Mouse (Mus musculus): ENCODE measurements at regions not wholly inside any gene's neighbourhood (a gene's known extent, or its start where the extent isn't known, plus 50 kb on each side); places are given as distances from the start of the nearest gene placed in this dataset.
A peak's percentile ranks its signal among the peaks of the same experiment; 100 is the strongest.

GRCm38 (mm10) chr16:77852066-77852781 lies 250.3 kb upstream of the Gm11146 start:
- DNase-seq (ENCODE audit: low read depth, low spot score) = no peak

GRCm38 (mm10) chr16:77851206-77852065 lies 249.5 kb upstream of the Gm11146 start:
- no peak for DNase-seq (ENCODE audit: low read depth, low spot score)

GRCm38 (mm10) chr16:77835767-77836166 lies 233.9 kb upstream of the Gm11146 start:
- no peak for DNase-seq (ENCODE audit: low read depth, low spot score)

- no peak for DNase-seq (ENCODE audit: low read depth, low spot score)
These were observed 225.6 kb upstream of the Gm11146 start for GRCm38 (mm10) chr16:77827322-77828117.

DNA sequence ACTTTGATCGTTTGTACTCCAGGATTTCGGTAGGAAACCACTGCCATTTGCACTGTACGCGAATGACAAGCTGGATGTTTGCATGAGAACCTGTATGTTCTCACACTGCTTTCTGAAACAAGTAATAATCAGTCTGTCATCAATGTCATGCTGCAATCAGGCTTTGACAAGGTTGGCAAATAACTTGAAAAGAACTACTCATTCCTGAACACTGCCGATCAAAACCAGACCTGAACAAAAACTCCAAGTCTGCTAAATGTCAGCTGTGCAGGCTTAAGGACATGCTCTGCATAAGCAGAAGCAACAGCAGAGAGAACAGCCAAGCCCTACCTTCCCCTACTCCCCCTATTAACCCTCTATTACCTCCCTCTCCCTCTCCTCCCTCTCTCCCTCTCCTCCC lies 197.8 kb upstream of the Gm11146 start:
- DNase-seq (ENCODE audit: low read depth, low spot score) = no peak

- no peak for DNase-seq (ENCODE audit: low read depth, low spot score)
These were observed 195.0 kb upstream of the Gm11146 start for GRCm38 (mm10) chr16:77796926-77797325.

GRCm38 (mm10) chr16:77789652-77790051 lies 187.8 kb upstream of the Gm11146 start:
- DNase-seq (ENCODE audit: low read depth, low spot score) = no peak

- DNase-seq (ENCODE audit: low read depth, low spot score) = no peak
These were observed 187.3 kb upstream of the Gm11146 start for GRCm38 (mm10) chr16:77789206-77789605.

- no peak for DNase-seq (ENCODE audit: low read depth, low spot score)
These were observed 186.9 kb upstream of the Gm11146 start for GRCm38 (mm10) chr16:77788781-77789150.

GRCm38 (mm10) chr16:77788041-77788780 lies 186.3 kb upstream of the Gm11146 start:
- peak; percentile 59 for DNase-seq (ENCODE audit: low read depth, low spot score)

GRCm38 (mm10) chr16:77787025-77787424 lies 185.1 kb upstream of the Gm11146 start:
- no peak for DNase-seq (ENCODE audit: low read depth, low spot score)

- DNase-seq (ENCODE audit: low read depth, low spot score) = no peak
These were observed 177.1 kb upstream of the Gm11146 start for GRCm38 (mm10) chr16:77779019-77779418.

DNA sequence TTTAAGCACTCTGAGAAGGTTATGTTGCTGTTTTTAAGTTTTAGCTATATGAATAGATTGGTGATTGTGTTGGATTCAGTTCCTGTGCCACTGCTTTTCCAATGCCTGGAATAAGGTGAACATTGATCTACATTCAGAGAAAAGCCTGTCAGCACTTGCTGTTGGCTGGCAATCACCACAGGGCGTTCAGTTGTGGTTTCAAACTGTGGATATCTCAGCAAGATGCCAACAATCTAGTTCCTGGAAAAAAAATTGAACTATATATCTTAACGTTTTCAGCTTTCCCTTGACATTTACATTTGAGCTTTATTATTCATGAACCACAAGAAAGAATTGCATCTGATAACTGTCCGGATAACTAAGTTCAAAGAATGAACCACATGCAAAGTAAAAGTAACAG lies 170.2 kb upstream of the Gm11146 start:
- DNase-seq (ENCODE audit: low read depth, low spot score) = no peak

DNA sequence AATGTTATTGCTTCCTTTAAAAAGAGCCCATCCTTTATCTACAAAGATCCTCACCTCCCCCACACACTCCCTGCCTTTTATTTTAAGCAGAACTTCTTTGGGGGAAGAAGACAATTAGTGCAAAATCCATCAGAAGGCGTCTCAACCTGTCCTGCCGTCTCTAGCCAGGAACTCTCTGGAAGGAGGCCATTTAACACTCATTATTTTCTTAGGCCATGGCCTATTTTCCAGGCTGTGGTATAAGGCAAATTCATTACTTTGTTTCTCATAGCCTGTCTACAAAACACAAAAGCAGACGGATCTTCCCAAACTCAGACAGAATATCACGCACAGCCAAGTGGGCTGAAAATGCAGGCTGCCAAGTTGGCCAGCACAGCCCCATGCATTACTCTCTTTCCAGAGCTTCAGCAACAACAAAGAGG lies 159.0 kb upstream of the Gm11146 start:
- no peak for DNase-seq (ENCODE audit: low read depth, low spot score)

DNA sequence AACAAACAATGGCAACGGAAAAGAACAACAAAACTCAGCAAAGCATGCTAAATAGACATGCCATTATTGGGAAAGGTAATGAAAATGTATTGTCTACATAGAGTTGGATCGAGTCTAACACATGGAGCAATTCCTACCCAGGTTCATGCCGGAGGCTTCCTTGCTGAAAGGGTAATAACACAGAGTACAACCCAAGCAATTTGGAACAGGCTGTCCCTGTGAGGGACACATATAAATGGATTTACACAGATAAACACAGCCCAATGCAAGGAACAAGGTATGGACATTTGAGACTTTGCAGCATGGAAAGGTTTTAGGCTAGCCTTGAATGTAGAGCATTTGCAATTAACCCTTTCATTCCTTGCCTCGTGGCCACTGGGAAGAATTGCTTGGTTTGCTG lies 158.6 kb upstream of the Gm11146 start:
- DNase-seq (ENCODE audit: low read depth, low spot score) = no peak

- peak; percentile 17 for DNase-seq (ENCODE audit: low read depth, low spot score)
These were observed 158.1 kb upstream of the Gm11146 start for GRCm38 (mm10) chr16:77759997-77760396.

DNA sequence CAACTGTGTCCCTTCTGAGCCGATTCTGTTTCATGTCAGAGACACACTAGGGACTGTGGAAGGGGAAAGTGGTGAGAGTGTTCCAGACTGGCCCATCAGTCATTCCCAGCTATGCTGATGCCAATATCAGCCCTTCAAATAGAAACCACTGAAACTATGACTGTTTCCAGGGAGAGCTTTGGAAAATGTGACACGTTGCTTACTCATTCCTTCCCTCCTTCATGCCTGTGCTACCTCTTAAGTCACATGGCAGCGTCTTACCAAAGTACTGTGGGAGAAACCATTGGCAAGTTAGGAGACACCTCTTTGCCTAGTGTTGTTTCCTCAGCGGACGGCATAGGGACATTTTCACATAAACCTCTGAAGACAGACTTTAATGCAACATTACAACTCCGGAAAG lies 153.0 kb upstream of the Gm11146 start:
- no peak for DNase-seq (ENCODE audit: low read depth, low spot score)

- DNase-seq (ENCODE audit: low read depth, low spot score) = no peak
These were observed 147.6 kb upstream of the Gm11146 start for GRCm38 (mm10) chr16:77749474-77749873.

- no peak for DNase-seq (ENCODE audit: low read depth, low spot score)
These were observed 141.9 kb upstream of the Gm11146 start for GRCm38 (mm10) chr16:77743838-77744237.

DNA sequence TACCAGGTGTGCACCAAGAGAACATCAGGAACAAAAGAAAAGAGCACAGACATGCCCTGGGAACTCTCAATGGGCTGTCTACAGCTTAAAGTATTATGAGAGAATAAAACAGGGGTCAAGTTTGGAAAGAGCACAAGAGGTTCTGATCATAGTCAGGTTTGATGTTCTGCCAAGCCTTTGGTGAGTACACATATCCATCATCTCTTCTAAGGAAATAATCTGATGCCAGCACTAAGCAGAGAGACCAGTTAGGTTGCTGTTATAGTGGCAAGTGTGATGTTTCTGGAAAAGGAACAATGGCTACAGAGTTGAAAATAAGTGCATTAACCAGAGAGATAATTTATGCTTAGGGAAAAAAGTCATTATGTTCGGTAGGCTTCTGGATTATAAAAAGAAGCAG lies 136.9 kb upstream of the Gm11146 start:
- no peak for DNase-seq (ENCODE audit: low read depth, low spot score)

DNA sequence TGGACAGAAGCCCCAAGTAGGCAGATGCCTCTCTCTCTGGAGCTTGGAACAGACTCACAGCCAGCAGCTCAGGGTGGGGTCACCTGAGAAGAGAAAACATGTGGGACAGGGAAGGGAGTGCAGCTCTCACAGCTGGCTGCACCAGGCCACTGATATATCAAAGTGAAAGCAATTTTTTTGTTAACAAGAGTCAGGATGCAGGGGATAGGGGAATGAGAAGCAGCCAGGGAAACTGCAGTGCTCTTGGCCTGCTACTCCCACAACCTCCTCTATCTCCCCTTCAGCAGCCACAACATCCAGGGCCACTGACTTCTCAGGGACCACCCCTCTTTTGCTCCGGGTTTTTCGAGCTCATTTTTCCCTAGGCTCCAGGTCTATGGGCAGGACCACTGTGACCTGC lies 117.5 kb upstream of the Gm11146 start:
- DNase-seq (ENCODE audit: low read depth, low spot score) = no peak

Measured in mesoderm, embryonic 11.5 days (tissue).